Mouse (Mus musculus) liver, embryonic 14.5 days (tissue): ENCODE measurements around the gene Usp24. TPM values are rescaled to one million over a fixed set of nuclear protein-coding genes. Genes with fewer than 3 reads are reported as not detected.

Experiments
- ATAC-seq: fragments of 200-750 bp; cut with Nextera tagmentation; 2 replicates; pipeline ENCODE4 v1.8.0; 2017; ENCODE audit warnings: moderate number of reproducible peaks, mild to moderate bottlenecking, moderate library complexity; ENCODE audit not compliant: insufficient read depth
- DNase-seq, 3 experiments: peaks; one replicate each; pipeline ENCODE4 v3.0.0-alpha.2; 2012 to 2013; ENCODE audit warnings: low read depth in 3 of 3, low spot score in 3 of 3
- H3K27ac ChIP-seq: fragments of 300-500 bp; sonication (generic); 2 replicates; pipeline ENCODE4 v1.5.1; 2014; ENCODE audit warnings: moderate library complexity, mild to moderate bottlenecking, control low read depth, inconsistent platforms
- H3K27me3 ChIP-seq: fragments of 300-500 bp; sonication (generic); 2 replicates; pipeline ENCODE4 v1.6.1; 2014; ENCODE audit warnings: mild to moderate bottlenecking, low read length, moderate library complexity; ENCODE audit not compliant: control insufficient read depth, insufficient read depth
- H3K36me3 ChIP-seq: fragments of 300-500 bp; sonication (generic); replicated peaks from 2 replicates; pipeline ENCODE4 v1.6.1; 2014; ENCODE audit warnings: low read depth; ENCODE audit not compliant: control insufficient read depth, insufficient read depth
- H3K4me1 ChIP-seq, 2 experiments: fragments of 200-500 bp in 1 of 2; fragments of 300-500 bp in 1 of 2; sonication (generic) in 1 of 2; replicated peaks; 2 replicates each; pipeline ENCODE4 v1.6.1; 2012 to 2014; ENCODE audit warnings: antibody characterized with exemption in 1 of 2, inconsistent platforms in 1 of 2, low read length in 1 of 2; ENCODE audit not compliant: control insufficient read depth in 2 of 2, insufficient read depth in 2 of 2
- H3K4me2 ChIP-seq: fragments of 300-500 bp; sonication (generic); 2 replicates; pipeline ENCODE4 v1.6.1; 2014; ENCODE audit warnings: low read depth, mild to moderate bottlenecking, control low read depth, moderate library complexity
- H3K4me3 ChIP-seq, 2 experiments: fragments of 200-500 bp in 1 of 2; fragments of 300-500 bp in 1 of 2; sonication (generic) in 1 of 2; 2 replicates each; pipeline ENCODE4 v1.5.1; 2012 to 2014; ENCODE audit warnings: low read depth in 2 of 2, low read length in 2 of 2, mild to moderate bottlenecking in 2 of 2, control low read depth in 1 of 2, inconsistent platforms in 1 of 2, moderate library complexity in 1 of 2; ENCODE audit not compliant: insufficient read depth in 1 of 2
- H3K9ac ChIP-seq: fragments of 300-500 bp; sonication (generic); replicated peaks from 2 replicates; pipeline ENCODE4 v1.6.1; 2014; ENCODE audit warnings: mild to moderate bottlenecking, control low read depth, moderate library complexity
- H3K9me3 ChIP-seq: fragments of 300-500 bp; sonication (generic); 2 replicates; pipeline ENCODE4 v1.6.1; 2016; ENCODE audit warnings: low read length, mixed read lengths; ENCODE audit not compliant: control insufficient read depth
- CTCF ChIP-seq: IDR thresholded peaks from 2 replicates; pipeline ENCODE4 v1.5.1; 2016; ENCODE audit warnings: antibody characterized with exemption, low read depth, control low read depth
- EP300 ChIP-seq: IDR thresholded peaks from 2 replicates; pipeline ENCODE4 v1.6.1; 2016; ENCODE audit warnings: antibody characterized with exemption, low read depth
- WGBS: fragments of 180-500 bp; shearing (Covaris S2); extraction: QIAGEN DNeasy Blood & Tissue Kit; methylation state at CpG from one replicate; pipeline ENCODE4 v1.1.7; 2014; ENCODE audit not compliant: insufficient replicate concordance; 5-methylcytosine and 5-hydroxymethylcytosine counted together
- polyA plus RNA-seq, 2 experiments: library from polyadenylated mRNA; depleted of rRNA in 1 of 2; stranded (reverse) in 1 of 2; unstranded in 1 of 2; fragments of >200 nt; fragmentation: Nextera tagmentation in 1 of 2; extraction: Ambion mirVana in 1 of 2; gene quantifications; 2 replicates each; pipeline versions ENCODE4 v1.2.1 to v1.2.3; 2012 to 2014

Usp24 gene
- polyA plus RNA-seq, 2 experiments, result 6.4 to 6.8 TPM

GRCm38 (mm10) chr4:106295696-106296095 is 20.3 kb upstream of the Usp24 start:
- H3K27ac ChIP-seq, result no peak overlapping the region
- ATAC-seq (no peak), DNase-seq (no peak)
- TF ChIP-seq CTCF (no peak), EP300 (no peak)
- no peak overlapping the region for H3K9ac ChIP-seq
- H3K27me3 ChIP-seq, result no peaks in the 10 kb centered on the region
- no peak overlapping the region for H3K4me2 ChIP-seq
- no peaks in the 10 kb centered on the region for H3K9me3 ChIP-seq
- 49% methylated on average over 4 of the region's 4 CpGs for WGBS
- H3K4me1 ChIP-seq, result peaks cover 10 to 21% of the 10 kb centered on the region in 2 experiments
- no peak overlapping the region for H3K4me3 ChIP-seq
- H3K36me3 ChIP-seq, result no peaks in the 10 kb centered on the region

- Histone ChIP-seq H3K9me3 (no peaks in the 10 kb centered on the region), H3K27me3 (no peaks in the 10 kb centered on the region), H3K4me2 (peak overlapping the region; percentile 48), H3K4me3 (no peak overlapping the region), H3K9ac (no peak overlapping the region; the same call in 1 of the 2 replicates), H3K27ac (peak overlapping the region; percentile 55), H3K36me3 (no peaks in the 10 kb centered on the region), H3K4me1 (peaks cover 10 to 23% of the 10 kb centered on the region in 2 experiments)
- DNase-seq (no peak), ATAC-seq (peak; percentile 82)
- WGBS, result 17% methylated on average over 7 of the region's 7 CpGs
- TF ChIP-seq CTCF, result no peak
Observed at GRCm38 (mm10) chr4:106296412-106297086, 19.5 kb upstream of the Usp24 start.

- no peaks in the 10 kb centered on the region for H3K27me3 ChIP-seq
- no peaks in the 10 kb centered on the region for H3K36me3 ChIP-seq
- no peak overlapping the region for H3K4me2 ChIP-seq
- H3K9ac ChIP-seq, result no peak overlapping the region
- TF ChIP-seq CTCF (no peak), EP300 (no peak)
- no peak overlapping the region for H3K27ac ChIP-seq
- H3K9me3 ChIP-seq, result no peaks in the 10 kb centered on the region
- 40% methylated on average over 6 of the region's 6 CpGs for WGBS
- DNase-seq (no peak), ATAC-seq (no peak)
- H3K4me1 ChIP-seq, result peaks cover 7 to 11% of the 10 kb centered on the region in 2 experiments
- H3K4me3 ChIP-seq, result no peak overlapping the region
Observed at GRCm38 (mm10) chr4:106301346-106301745, 14.7 kb upstream of the Usp24 start.

- WGBS, result 87% methylated on average over 3 of the region's 3 CpGs
- Histone ChIP-seq H3K4me3 (no peak overlapping the region), H3K27me3 (no peaks in the 10 kb centered on the region), H3K9me3 (no peaks in the 10 kb centered on the region), H3K36me3 (no peaks in the 10 kb centered on the region), H3K9ac (no peak overlapping the region), H3K27ac (no peak overlapping the region), H3K4me2 (no peak overlapping the region), H3K4me1 (peaks cover 4 to 7% of the 10 kb centered on the region in 2 experiments; a peak in 3 of 4 replicates)
- ATAC-seq (no peak), DNase-seq (no peak)
- TF ChIP-seq CTCF (no peak), EP300 (no peak)
Observed at GRCm38 (mm10) chr4:106308090-106308489, 7.9 kb upstream of the Usp24 start.

- no peaks in the 10 kb centered on the region for H3K9me3 ChIP-seq
- H3K27me3 ChIP-seq, result no peaks in the 10 kb centered on the region
- H3K4me2 ChIP-seq, result no peak overlapping the region
- H3K9ac ChIP-seq, result no peak overlapping the region
- DNase-seq, result no peak
- no peak overlapping the region for H3K4me3 ChIP-seq
- no peaks in the 10 kb centered on the region for H3K36me3 ChIP-seq
- 81% methylated on average over 8 of the region's 8 CpGs for WGBS
- peaks cover 13 to 21% of the 10 kb centered on the region in 2 experiments for H3K4me1 ChIP-seq
- ATAC-seq, result no peak
- TF ChIP-seq CTCF (no peak), EP300 (no peak)
- no peak overlapping the region for H3K27ac ChIP-seq
Observed at GRCm38 (mm10) chr4:106312651-106313050, 3.4 kb upstream of the Usp24 start.
